Mouse (Mus musculus) lung, embryonic 15.5 days (tissue): ENCODE results near the gene Frem3. TPM values are rescaled to one million over a fixed set of nuclear protein-coding genes. Genes with fewer than 3 reads are reported as not detected.
A peak's percentile ranks its signal among the peaks of the same experiment; 100 is the strongest.

Experiments used
- ATAC-seq: fragments of 200-750 bp; cut with Nextera tagmentation; 2 replicates; pipeline ENCODE4 v1.8.0; 2017; ENCODE audit warnings: moderate number of reproducible peaks, borderline replicate concordance; ENCODE audit not compliant: low FRiP score, low TSS enrichment; ENCODE audit errors: extremely low read depth
- H3K27ac ChIP-seq: fragments of 300-500 bp; sonication (generic); 2 replicates; pipeline ENCODE4 v1.5.1; 2015; ENCODE audit warnings: moderate library complexity, mild to moderate bottlenecking, inconsistent platforms
- H3K27me3 ChIP-seq: fragments of 300-500 bp; sonication (generic); 2 replicates; pipeline ENCODE4 v1.6.1; 2015; ENCODE audit warnings: inconsistent platforms
- H3K36me3 ChIP-seq: fragments of 300-500 bp; sonication (generic); 2 replicates; pipeline ENCODE4 v1.6.1; 2015; ENCODE audit warnings: inconsistent platforms
- H3K4me1 ChIP-seq: fragments of 300-500 bp; sonication (generic); 2 replicates; pipeline ENCODE4 v1.6.1; 2015; ENCODE audit warnings: inconsistent platforms
- H3K4me2 ChIP-seq: fragments of 300-500 bp; sonication (generic); 2 replicates; pipeline ENCODE4 v1.6.1; 2015; ENCODE audit warnings: inconsistent platforms, mild to moderate bottlenecking, moderate library complexity
- H3K4me3 ChIP-seq: fragments of 300-500 bp; sonication (generic); 2 replicates; pipeline ENCODE4 v1.5.1; 2015; ENCODE audit warnings: mild to moderate bottlenecking, inconsistent platforms
- H3K9ac ChIP-seq: fragments of 300-500 bp; sonication (generic); 2 replicates; pipeline ENCODE4 v1.6.1; 2015; ENCODE audit warnings: inconsistent platforms
- H3K9me3 ChIP-seq: fragments of 300-500 bp; sonication (generic); 2 replicates; pipeline ENCODE4 v1.6.1; 2016; ENCODE audit warnings: inconsistent platforms
- WGBS: fragments of 180-500 bp; shearing (Covaris S2); methylation state at CpG from one replicate; pipeline ENCODE4 v1.1.7; 2015; 5-methylcytosine and 5-hydroxymethylcytosine counted together
- polyA plus RNA-seq: library from polyadenylated mRNA; unstranded; fragments of >200 nt; fragmentation: Nextera tagmentation; extraction: Ambion mirVana; gene quantifications from 2 replicates; pipeline ENCODE4 v1.2.1, GENCODE M21; 2015

The Frem3 gene
- polyA plus RNA-seq, result 0.11 and 0.19 TPM in 2 replicates

GRCm38 (mm10) chr8:80610549-80611440 lies at the start of gene Frem3:
Gene Frem3, plus strand, starts transcription at chr8:80611080.
- H3K9ac ChIP-seq, result no peak within 1 kb of the TSS

DNA sequence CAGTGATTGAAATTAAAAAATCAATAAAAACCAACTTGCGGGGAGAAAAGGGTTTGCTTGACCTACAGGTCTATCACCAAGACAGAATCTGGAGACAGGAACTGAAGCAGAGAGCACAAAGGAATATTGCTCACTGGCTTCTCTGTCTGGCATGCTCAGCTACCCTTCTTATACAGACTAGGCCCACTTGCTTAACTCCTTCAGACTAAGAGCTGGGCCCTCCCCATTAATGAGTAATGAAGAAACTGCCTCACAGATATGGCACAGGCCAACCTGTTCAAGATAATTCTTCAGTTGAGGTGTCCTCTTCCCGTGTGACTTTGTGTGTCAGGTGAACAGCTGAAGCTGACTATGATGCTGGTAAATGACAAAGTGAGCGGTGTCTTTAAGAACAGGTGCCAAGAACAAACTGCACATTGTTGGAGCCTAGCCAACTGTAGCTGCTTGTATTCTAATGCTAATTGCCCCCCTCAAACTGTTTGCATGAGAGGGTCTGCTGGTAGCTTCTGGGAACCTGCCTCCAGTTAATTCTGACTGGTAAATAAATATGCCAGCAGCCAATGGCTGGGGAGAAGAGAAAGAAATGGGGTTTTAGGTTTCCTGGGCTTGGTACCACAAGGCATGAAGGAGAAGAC lies 46.6 kb upstream of the Frem3 start:
- no peak overlapping the region for H3K9ac ChIP-seq
- 86% methylated on average over 3 of the region's 3 CpGs for WGBS
- H3K36me3 ChIP-seq, result no peaks in the 10 kb centered on the region
- no peaks in the 10 kb centered on the region for H3K4me1 ChIP-seq
- no peaks in the 10 kb centered on the region for H3K27me3 ChIP-seq
- H3K9me3 ChIP-seq, result no peaks in the 10 kb centered on the region
- H3K27ac ChIP-seq, result no peak overlapping the region
- no peak for ATAC-seq
- H3K4me3 ChIP-seq, result no peak overlapping the region
- H3K4me2 ChIP-seq, result no peak overlapping the region

More at GRCm38 (mm10) chr8:80610549-80611440, at the start of gene Frem3:
- H3K4me2 ChIP-seq, result peak within 1 kb of the TSS; percentile 44
- H3K27ac ChIP-seq, result no peak within 1 kb of the TSS
- H3K36me3 ChIP-seq, result no peaks in the 10 kb centered on the region
- ATAC-seq, result no peak
- H3K4me3 ChIP-seq, result peak within 1 kb of the TSS; percentile 20
- no peaks in the 10 kb centered on the region for H3K4me1 ChIP-seq
- H3K9me3 ChIP-seq, result no peaks in the 10 kb centered on the region
- peaks cover 20% of the 10 kb centered on the region for H3K27me3 ChIP-seq
- WGBS, result 2% methylated on average over 32 of the region's 32 CpGs

GRCm38 (mm10) chr8:80567471-80567870 lies 43.4 kb upstream of the Frem3 start:
- no peaks in the 10 kb centered on the region for H3K4me1 ChIP-seq
- no peaks in the 10 kb centered on the region for H3K9me3 ChIP-seq
- no peak overlapping the region for H3K9ac ChIP-seq
- H3K27me3 ChIP-seq, result no peaks in the 10 kb centered on the region
- no peak overlapping the region for H3K27ac ChIP-seq
- WGBS, result 81% methylated on average over 1 of the region's 1 CpGs
- no peaks in the 10 kb centered on the region for H3K36me3 ChIP-seq
- ATAC-seq, result no peak
- no peak overlapping the region for H3K4me3 ChIP-seq
- no peak overlapping the region for H3K4me2 ChIP-seq

- 53% methylated on average over 6 of the region's 6 CpGs for WGBS
- no peak overlapping the region for H3K4me2 ChIP-seq
- H3K27me3 ChIP-seq, result no peaks in the 10 kb centered on the region
- no peak overlapping the region for H3K9ac ChIP-seq
- no peak for ATAC-seq
- no peak overlapping the region for H3K27ac ChIP-seq
- no peak overlapping the region for H3K4me3 ChIP-seq
- no peaks in the 10 kb centered on the region for H3K9me3 ChIP-seq
- H3K36me3 ChIP-seq, result no peaks in the 10 kb centered on the region
- no peaks in the 10 kb centered on the region for H3K4me1 ChIP-seq
Observed at GRCm38 (mm10) chr8:80568243-80568995, 42.5 kb upstream of the Frem3 start.

GRCm38 (mm10) chr8:80572417-80573061 lies 38.3 kb upstream of the Frem3 start:
- Histone ChIP-seq H3K9ac (no peak overlapping the region), H3K36me3 (no peaks in the 10 kb centered on the region), H3K4me2 (no peak overlapping the region), H3K27me3 (no peaks in the 10 kb centered on the region), H3K4me3 (no peak overlapping the region), H3K27ac (no peak overlapping the region), H3K9me3 (no peaks in the 10 kb centered on the region), H3K4me1 (no peaks in the 10 kb centered on the region)
- WGBS, result 52% methylated on average over 1 of the region's 1 CpGs
- ATAC-seq, result no peak

GRCm38 (mm10) chr8:80577126-80577525 lies 33.8 kb upstream of the Frem3 start:
- no peak for ATAC-seq
- 44% methylated on average over 2 of the region's 2 CpGs for WGBS
- Histone ChIP-seq H3K27ac (no peak overlapping the region), H3K27me3 (no peaks in the 10 kb centered on the region), H3K36me3 (no peaks in the 10 kb centered on the region), H3K4me2 (no peak overlapping the region), H3K4me3 (no peak overlapping the region), H3K9ac (no peak overlapping the region), H3K4me1 (no peaks in the 10 kb centered on the region), H3K9me3 (no peaks in the 10 kb centered on the region)

GRCm38 (mm10) chr8:80579038-80579437 lies 31.8 kb upstream of the Frem3 start:
- no peaks in the 10 kb centered on the region for H3K9me3 ChIP-seq
- H3K9ac ChIP-seq, result no peak overlapping the region
- no peaks in the 10 kb centered on the region for H3K36me3 ChIP-seq
- 60% methylated on average over 1 of the region's 1 CpGs for WGBS
- no peaks in the 10 kb centered on the region for H3K27me3 ChIP-seq
- no peak overlapping the region for H3K4me2 ChIP-seq
- no peak for ATAC-seq
- no peaks in the 10 kb centered on the region for H3K4me1 ChIP-seq
- no peak overlapping the region for H3K27ac ChIP-seq
- no peak overlapping the region for H3K4me3 ChIP-seq

DNA sequence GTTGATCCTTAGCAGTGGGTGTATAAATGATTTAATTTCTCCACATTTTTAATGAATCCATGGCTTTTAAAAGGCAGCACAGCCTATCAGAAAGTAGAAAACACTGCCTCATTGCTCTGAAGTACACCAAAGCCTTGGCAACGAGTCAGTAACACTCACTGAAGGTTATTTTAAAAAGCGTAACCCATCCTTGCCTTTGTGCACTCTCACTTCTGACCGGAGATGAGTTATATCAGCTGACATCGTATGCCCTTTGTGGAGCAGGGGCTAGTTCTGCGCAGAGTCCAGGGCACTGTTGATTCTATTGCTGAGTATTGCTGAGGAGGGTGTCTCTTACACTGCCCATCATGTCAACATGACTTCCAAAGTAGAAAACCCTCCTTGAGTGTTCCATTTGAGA lies 18.3 kb upstream of the Frem3 start:
- no peaks in the 10 kb centered on the region for H3K27me3 ChIP-seq
- H3K9me3 ChIP-seq, result no peaks in the 10 kb centered on the region
- no peak for ATAC-seq
- no peak overlapping the region for H3K4me3 ChIP-seq
- no peak overlapping the region for H3K27ac ChIP-seq
- no peaks in the 10 kb centered on the region for H3K4me1 ChIP-seq
- H3K36me3 ChIP-seq, result no peaks in the 10 kb centered on the region
- WGBS, result 71% methylated on average over 5 of the region's 5 CpGs
- no peak overlapping the region for H3K4me2 ChIP-seq
- no peak overlapping the region for H3K9ac ChIP-seq

DNA sequence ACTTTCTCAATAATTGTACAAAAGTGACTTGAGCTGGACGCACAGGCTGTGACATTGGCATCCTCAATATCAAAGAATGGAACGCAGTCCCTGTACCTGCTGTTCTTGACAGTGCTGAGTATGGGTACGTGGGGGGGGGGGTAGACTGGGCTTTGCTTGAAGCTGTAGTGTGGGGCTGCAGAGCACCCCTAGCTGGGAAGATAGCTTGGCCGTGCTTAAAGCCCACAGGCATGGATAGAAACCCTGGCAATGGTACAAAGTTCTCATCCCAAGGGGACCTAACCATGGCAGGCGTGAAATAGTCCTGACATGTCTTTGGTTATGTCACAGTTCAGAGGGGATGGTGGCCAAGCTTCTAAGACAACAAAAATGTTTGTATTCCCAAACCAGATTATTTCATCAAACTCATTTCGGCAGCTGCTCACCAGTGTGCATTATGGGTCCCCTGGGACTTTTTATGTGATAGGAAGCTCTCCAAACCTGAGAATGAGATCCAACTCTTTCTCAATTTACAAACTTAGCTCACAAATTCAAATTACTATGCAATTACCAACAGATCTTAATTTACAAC lies 10.2 kb upstream of the Frem3 start:
- Histone ChIP-seq H3K36me3 (no peaks in the 10 kb centered on the region), H3K4me2 (no peak overlapping the region), H3K9me3 (no peaks in the 10 kb centered on the region), H3K4me1 (no peaks in the 10 kb centered on the region), H3K27me3 (no peaks in the 10 kb centered on the region), H3K9ac (no peak overlapping the region), H3K27ac (no peak overlapping the region), H3K4me3 (no peak overlapping the region)
- no peak for ATAC-seq
- WGBS, result 68% methylated on average over 6 of the region's 6 CpGs

- H3K27me3 ChIP-seq, result no peaks in the 10 kb centered on the region
- no peaks in the 10 kb centered on the region for H3K4me1 ChIP-seq
- no peaks in the 10 kb centered on the region for H3K36me3 ChIP-seq
- no peaks in the 10 kb centered on the region for H3K9me3 ChIP-seq
- H3K4me3 ChIP-seq, result no peak overlapping the region
- no peak for ATAC-seq
- H3K9ac ChIP-seq, result no peak overlapping the region
- 64% methylated on average over 4 of the region's 4 CpGs for WGBS
- H3K4me2 ChIP-seq, result no peak overlapping the region
- no peak overlapping the region for H3K27ac ChIP-seq
Observed at GRCm38 (mm10) chr8:80601886-80602285, 9.0 kb upstream of the Frem3 start.

GRCm38 (mm10) chr8:80607082-80607481 lies 3.8 kb upstream of the Frem3 start:
- Histone ChIP-seq H3K4me1 (no peaks in the 10 kb centered on the region), H3K4me3 (no peak overlapping the region), H3K4me2 (no peak overlapping the region), H3K36me3 (no peaks in the 10 kb centered on the region), H3K9me3 (no peaks in the 10 kb centered on the region), H3K9ac (no peak overlapping the region), H3K27me3 (peaks cover 18% of the 10 kb centered on the region), H3K27ac (no peak overlapping the region)
- no peak for ATAC-seq
- WGBS, result 82% methylated on average over 4 of the region's 4 CpGs
